Mouse (Mus musculus): ENCODE data around the gene Cox10. TPM values are rescaled to one million over a fixed set of nuclear protein-coding genes. Genes with fewer than 3 reads are reported as not detected.
"Not testable (repeated sequence)": the region's sequence is repeated elsewhere in the genome, so short reads cannot be mapped to it uniquely, and the experiment has no call there.

Gene Cox10
- polyA plus RNA-seq (2015; fragmentation: Nextera tagmentation; extraction: Ambion mirVana), result 25.6 and 28.1 TPM in 2 replicates

- H3K9ac ChIP-seq, result peak within 1 kb of the TSS; percentile 89
- H3K9me3 ChIP-seq, result no peaks in the 10 kb centered on the region
- H3K4me2 ChIP-seq, result peak within 1 kb of the TSS; percentile 72
- H3K27ac ChIP-seq, result peak within 1 kb of the TSS; percentile 92
- no peaks in the 10 kb centered on the region for H3K27me3 ChIP-seq
- H3K4me1 ChIP-seq, result peaks cover 13% of the 10 kb centered on the region
- H3K36me3 ChIP-seq, result peaks cover 11% of the 10 kb centered on the region
- under 1% methylated on average over 45 of the region's 45 CpGs for WGBS
- ATAC-seq (ENCODE audit: insufficient number of reproducible peaks, insufficient read depth, low FRiP score, low TSS enrichment, low read depth), result peak; percentile 75; the same call in 1 of the 2 replicates
- H3K4me3 ChIP-seq, result peak within 1 kb of the TSS; percentile 87
These were observed at the start of gene Cox10 for GRCm38 (mm10) chr11:64078956-64079726. Cox10 (minus strand) TSS chr11:64079468.

GRCm38 (mm10) chr11:64128016-64128415 is 48.7 kb upstream of the Cox10 start:
- Histone ChIP-seq H3K9me3 (no peaks in the 10 kb centered on the region), H3K4me1 (peaks cover 2% of the 10 kb centered on the region; the same call in 1 of the 2 replicates), H3K4me2 (no peak overlapping the region), H3K4me3 (no peak overlapping the region), H3K9ac (no peak overlapping the region), H3K27ac (no peak overlapping the region), H3K27me3 (no peaks in the 10 kb centered on the region), H3K36me3 (no peaks in the 10 kb centered on the region)
- ATAC-seq (ENCODE audit: insufficient number of reproducible peaks, insufficient read depth, low FRiP score, low TSS enrichment, low read depth), result no peak
- WGBS, result 81% methylated on average over 9 of the region's 9 CpGs

- H3K27ac ChIP-seq, result no peak overlapping the region
- H3K9ac ChIP-seq, result no peak overlapping the region
- no peak for ATAC-seq (ENCODE audit: insufficient number of reproducible peaks, insufficient read depth, low FRiP score, low TSS enrichment, low read depth)
- no peak overlapping the region for H3K4me3 ChIP-seq
- H3K27me3 ChIP-seq, result no peaks in the 10 kb centered on the region
- H3K4me1 ChIP-seq, result no peaks in the 10 kb centered on the region
- no peaks in the 10 kb centered on the region for H3K36me3 ChIP-seq
- no peak overlapping the region for H3K4me2 ChIP-seq
- 77% methylated on average over 2 of the region's 2 CpGs for WGBS
- no peaks in the 10 kb centered on the region for H3K9me3 ChIP-seq
These were observed 46.2 kb upstream of the Cox10 start for GRCm38 (mm10) chr11:64125471-64125870.

- H3K4me3 ChIP-seq; H3K36me3 ChIP-seq; ATAC-seq (ENCODE audit: insufficient number of reproducible peaks, insufficient read depth, low FRiP score, low TSS enrichment, low read depth); H3K4me1 ChIP-seq; H3K27ac ChIP-seq; H3K4me2 ChIP-seq; H3K9me3 ChIP-seq; H3K9ac ChIP-seq; H3K27me3 ChIP-seq: not testable (repeated sequence)
- WGBS, result 85% methylated on average over 6 of the region's 6 CpGs
These were observed 43.9 kb upstream of the Cox10 start for GRCm38 (mm10) chr11:64123174-64123573.

GRCm38 (mm10) chr11:64116711-64117110 is 37.4 kb upstream of the Cox10 start:
- 85% methylated on average over 4 of the region's 4 CpGs for WGBS
- H3K9ac ChIP-seq, result no peak overlapping the region
- H3K4me2 ChIP-seq, result no peak overlapping the region
- no peaks in the 10 kb centered on the region; the same call in 1 of the 2 replicates for H3K27me3 ChIP-seq
- no peak for ATAC-seq (ENCODE audit: insufficient number of reproducible peaks, insufficient read depth, low FRiP score, low TSS enrichment, low read depth)
- H3K4me3 ChIP-seq, result no peak overlapping the region
- no peaks in the 10 kb centered on the region for H3K36me3 ChIP-seq
- H3K4me1 ChIP-seq, result no peaks in the 10 kb centered on the region
- H3K9me3 ChIP-seq, result no peaks in the 10 kb centered on the region
- H3K27ac ChIP-seq, result no peak overlapping the region

GRCm38 (mm10) chr11:64115822-64116221 is 36.6 kb upstream of the Cox10 start:
- Histone ChIP-seq H3K4me2 (no peak overlapping the region), H3K27me3 (no peaks in the 10 kb centered on the region; the same call in 1 of the 2 replicates), H3K4me3 (no peak overlapping the region), H3K9ac (no peak overlapping the region), H3K27ac (no peak overlapping the region), H3K9me3 (no peaks in the 10 kb centered on the region), H3K36me3 (no peaks in the 10 kb centered on the region), H3K4me1 (no peaks in the 10 kb centered on the region)
- WGBS, result 87% methylated on average over 2 of the region's 2 CpGs
- ATAC-seq (ENCODE audit: insufficient number of reproducible peaks, insufficient read depth, low FRiP score, low TSS enrichment, low read depth), result no peak

GRCm38 (mm10) chr11:64115101-64115500 is 35.8 kb upstream of the Cox10 start:
- H3K36me3 ChIP-seq, result no peaks in the 10 kb centered on the region
- 52% methylated on average over 9 of the region's 9 CpGs for WGBS
- H3K9me3 ChIP-seq, result no peaks in the 10 kb centered on the region
- H3K27ac ChIP-seq, result no peak overlapping the region
- no peaks in the 10 kb centered on the region for H3K4me1 ChIP-seq
- H3K4me2 ChIP-seq, result no peak overlapping the region
- H3K9ac ChIP-seq, result no peak overlapping the region
- ATAC-seq (ENCODE audit: insufficient number of reproducible peaks, insufficient read depth, low FRiP score, low TSS enrichment, low read depth), result no peak
- no peaks in the 10 kb centered on the region; the same call in 1 of the 2 replicates for H3K27me3 ChIP-seq
- H3K4me3 ChIP-seq, result no peak overlapping the region

- H3K4me3 ChIP-seq, result no peak overlapping the region
- 66% methylated on average over 5 of the region's 5 CpGs for whole genome bisulfite sequencing
- no peaks in the 10 kb centered on the region for H3K4me1 ChIP-seq
- no peak overlapping the region for H3K27ac ChIP-seq
- no peak overlapping the region for H3K9ac ChIP-seq
- H3K9me3 ChIP-seq, result no peaks in the 10 kb centered on the region
- H3K27me3 ChIP-seq, result no peaks in the 10 kb centered on the region
- ATAC-seq (ENCODE audit: insufficient number of reproducible peaks, insufficient read depth, low FRiP score, low TSS enrichment, low read depth), result no peak
- no peaks in the 10 kb centered on the region for H3K36me3 ChIP-seq
- no peak overlapping the region for H3K4me2 ChIP-seq
These were observed 20.8 kb upstream of the Cox10 start for GRCm38 (mm10) chr11:64100060-64100459.

- no peak overlapping the region for H3K4me2 ChIP-seq
- no peak overlapping the region for H3K27ac ChIP-seq
- H3K4me1 ChIP-seq, result no peaks in the 10 kb centered on the region
- no peaks in the 10 kb centered on the region for H3K36me3 ChIP-seq
- H3K27me3 ChIP-seq, result no peaks in the 10 kb centered on the region
- ATAC-seq (ENCODE audit: insufficient number of reproducible peaks, insufficient read depth, low FRiP score, low TSS enrichment, low read depth), result no peak
- H3K9me3 ChIP-seq, result no peaks in the 10 kb centered on the region
- H3K9ac ChIP-seq, result no peak overlapping the region
- no peak overlapping the region for H3K4me3 ChIP-seq
- 87% methylated on average over 4 of the region's 4 CpGs for WGBS
These were observed 13.8 kb upstream of the Cox10 start for GRCm38 (mm10) chr11:64093058-64093457.

GRCm38 (mm10) chr11:64091150-64091549 is 11.9 kb upstream of the Cox10 start:
- Histone ChIP-seq H3K9ac (no peak overlapping the region), H3K36me3 (no peaks in the 10 kb centered on the region), H3K4me1 (peaks cover 5% of the 10 kb centered on the region), H3K9me3 (no peaks in the 10 kb centered on the region), H3K27me3 (no peaks in the 10 kb centered on the region), H3K4me2 (no peak overlapping the region), H3K27ac (no peak overlapping the region), H3K4me3 (no peak overlapping the region)
- 77% methylated on average over 7 of the region's 7 CpGs for WGBS
- no peak for ATAC-seq (ENCODE audit: insufficient number of reproducible peaks, insufficient read depth, low FRiP score, low TSS enrichment, low read depth)

- no peak overlapping the region for H3K27ac ChIP-seq
- H3K4me1 ChIP-seq, result peaks cover 5% of the 10 kb centered on the region
- no peak overlapping the region for H3K4me2 ChIP-seq
- WGBS, result 41% methylated on average over 2 of the region's 2 CpGs
- no peak for ATAC-seq (ENCODE audit: insufficient number of reproducible peaks, insufficient read depth, low FRiP score, low TSS enrichment, low read depth)
- no peaks in the 10 kb centered on the region for H3K9me3 ChIP-seq
- H3K27me3 ChIP-seq, result no peaks in the 10 kb centered on the region
- no peak overlapping the region for H3K9ac ChIP-seq
- no peak overlapping the region for H3K4me3 ChIP-seq
- H3K36me3 ChIP-seq, result no peaks in the 10 kb centered on the region
These were observed 10.4 kb upstream of the Cox10 start for GRCm38 (mm10) chr11:64089682-64090081.

GRCm38 (mm10) chr11:64085888-64086287 is 6.6 kb upstream of the Cox10 start:
- H3K4me2 ChIP-seq, result no peak overlapping the region
- WGBS, result 83% methylated on average over 5 of the region's 5 CpGs
- H3K36me3 ChIP-seq, result peaks cover 11% of the 10 kb centered on the region
- H3K27me3 ChIP-seq, result no peaks in the 10 kb centered on the region
- H3K27ac ChIP-seq, result no peak overlapping the region
- no peak for ATAC-seq (ENCODE audit: insufficient number of reproducible peaks, insufficient read depth, low FRiP score, low TSS enrichment, low read depth)
- peaks cover 5% of the 10 kb centered on the region for H3K4me1 ChIP-seq
- H3K9ac ChIP-seq, result no peak overlapping the region
- no peak overlapping the region for H3K4me3 ChIP-seq
- no peaks in the 10 kb centered on the region for H3K9me3 ChIP-seq

All from embryonic facial prominence, embryonic 13.5 days (tissue).